Mouse (Mus musculus) CD8-positive naive resting alpha-beta T cell, adult 2 months (primary cell): Measurements from ENCODE around the gene Gls.
A peak's percentile ranks its signal among the peaks of the same experiment; 100 is the strongest.

ENCODE experiments used
- DNase-seq, 2 experiments: peaks; one replicate each; pipeline ENCODE4 v3.0.0; 2022; ENCODE audit warnings: low read depth in 2 of 2, low spot score in 2 of 2

Gene Gls

DNA sequence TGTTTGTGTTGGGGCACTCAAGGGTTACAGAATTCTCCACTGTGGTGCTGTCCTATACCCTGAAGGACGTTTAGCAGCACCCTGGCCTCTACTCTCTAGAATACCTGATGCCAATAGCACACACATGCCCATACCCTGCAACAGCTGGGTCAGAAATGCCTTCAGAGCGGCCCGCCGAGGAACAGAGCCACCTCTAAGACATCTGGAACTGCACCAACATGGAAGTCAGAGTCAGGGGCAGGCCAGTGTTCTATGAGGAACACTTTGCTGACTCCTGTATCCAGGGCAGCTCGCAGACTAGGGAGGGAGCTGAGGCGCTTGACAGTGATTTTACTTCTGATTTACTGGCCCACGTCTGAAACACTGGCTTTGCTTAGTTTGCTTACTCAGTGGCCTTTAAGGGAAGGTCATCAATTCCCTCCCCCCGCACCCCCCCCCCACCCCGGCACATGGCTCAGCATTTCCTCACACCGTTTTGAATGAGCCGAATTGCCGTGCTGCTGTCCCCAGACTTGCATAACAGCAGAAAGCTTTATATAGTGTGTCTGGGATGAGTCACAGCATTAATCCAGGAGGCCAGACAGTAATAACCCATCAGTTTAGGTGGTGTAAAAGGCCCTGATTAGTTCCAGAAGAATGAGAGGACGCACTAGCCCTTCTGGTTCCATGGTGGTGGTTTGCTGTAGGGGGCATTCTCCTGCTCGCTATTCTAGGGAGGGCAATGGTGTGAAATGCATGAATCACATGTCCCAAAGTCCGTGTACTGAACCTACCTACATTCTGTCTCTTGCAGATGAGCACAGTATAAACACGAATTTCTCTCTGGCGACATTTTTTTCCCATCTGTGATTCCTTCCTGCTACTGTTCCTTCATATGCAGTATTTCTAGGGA lies 74.3 kb downstream of the Gls start:
- DNase-seq, result no peak

DNA sequence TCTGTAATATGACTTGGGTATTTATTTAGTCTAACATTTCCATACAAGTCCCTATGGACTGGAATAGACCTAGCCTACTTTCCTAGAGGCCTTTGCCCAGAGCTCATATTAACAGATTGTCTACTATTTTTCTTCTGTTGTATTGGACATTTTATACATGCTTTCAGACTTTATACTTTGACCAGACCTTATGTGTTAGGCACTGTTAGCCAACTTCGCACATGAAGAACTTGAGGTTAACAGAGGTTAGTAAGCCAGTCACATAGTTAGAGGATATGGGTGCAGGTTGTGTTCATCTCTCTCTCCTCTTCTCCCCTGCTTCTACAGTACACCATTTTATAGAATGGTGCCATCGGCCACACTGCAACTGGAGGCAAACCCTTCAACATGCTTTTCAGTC lies 75.0 kb downstream of the Gls start:
- DNase-seq, result no peak

DNA sequence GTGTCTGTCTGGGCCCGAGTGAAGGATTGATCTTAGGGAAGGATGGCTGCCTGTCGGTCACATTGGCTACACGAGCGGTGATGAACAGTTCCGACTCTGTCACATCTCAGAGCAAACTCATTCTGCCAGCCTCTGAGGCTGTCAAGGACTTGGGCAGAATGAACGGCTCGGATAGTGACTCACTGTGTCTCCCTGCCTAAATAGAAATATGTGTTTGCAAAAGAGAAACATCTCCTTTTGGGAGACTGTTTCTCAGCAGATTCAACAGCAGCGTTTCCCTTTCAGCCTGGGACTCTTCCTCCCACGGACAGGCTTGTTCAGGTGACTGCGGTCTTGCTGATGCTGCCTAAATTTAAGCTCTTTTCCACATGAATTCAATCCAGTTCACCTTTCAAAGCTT lies 76.7 kb downstream of the Gls start:
- no peak for DNase-seq

DNA sequence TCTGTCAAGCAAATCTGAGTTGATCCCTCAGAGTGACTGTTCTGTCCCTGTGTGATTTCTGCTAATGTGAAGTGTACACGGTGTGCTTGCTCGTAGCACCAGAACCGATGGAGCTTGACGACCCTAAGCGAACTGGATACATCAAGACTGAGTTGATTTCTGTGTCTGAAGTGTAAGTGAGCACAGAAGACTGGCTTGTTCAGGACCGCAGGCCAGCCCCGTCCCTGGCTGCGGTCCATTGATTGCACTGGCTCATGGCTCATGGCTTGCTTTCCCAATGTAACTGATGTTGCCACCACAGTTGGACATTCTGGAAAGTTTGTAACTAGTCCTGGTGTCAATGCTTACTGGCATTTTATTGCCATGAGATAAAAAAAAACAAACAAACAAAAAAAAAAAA lies 78.1 kb downstream of the Gls start:
- DNase-seq, result no peak

DNA sequence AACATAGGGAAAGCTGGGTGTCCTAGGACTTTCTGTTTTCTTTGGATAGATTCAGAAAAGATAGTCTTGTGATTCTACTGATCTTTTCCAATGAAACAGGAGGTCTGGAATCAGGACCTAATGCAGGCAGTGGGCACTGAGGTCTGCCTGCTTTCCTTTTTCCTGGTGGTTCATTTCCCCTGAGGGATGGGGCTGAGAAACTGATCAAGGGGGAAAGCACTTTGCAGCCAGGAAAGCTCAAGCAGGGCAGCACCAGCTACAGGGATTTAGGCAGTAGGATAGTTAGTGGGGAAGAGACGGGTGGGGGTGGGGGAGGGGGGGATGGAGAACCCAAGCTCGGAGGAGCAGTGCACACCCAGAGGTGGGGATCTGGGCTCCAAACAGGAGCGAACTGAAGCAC lies 80.1 kb downstream of the Gls start:
- DNase-seq, result no peak

DNA sequence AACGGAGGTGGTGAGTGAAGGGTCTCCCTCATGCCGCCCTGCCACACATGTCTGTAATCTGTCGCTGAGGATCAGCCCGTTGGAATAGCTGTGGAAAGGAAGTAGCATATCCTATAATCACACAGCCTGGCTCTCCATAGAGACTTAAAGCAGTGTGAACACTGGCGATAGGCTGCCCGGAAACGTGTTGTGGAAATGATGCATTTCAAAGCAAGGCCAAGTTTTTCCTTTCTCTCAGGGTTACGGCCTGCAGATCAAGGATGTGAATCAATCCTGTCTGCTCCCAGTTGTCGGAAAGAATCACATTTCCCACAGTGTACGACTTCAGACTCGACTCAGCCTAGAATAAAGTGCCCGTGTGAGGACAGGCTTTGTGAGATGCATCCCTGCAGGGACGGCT lies 80.7 kb downstream of the Gls start:
- DNase-seq, result no peak

DNA sequence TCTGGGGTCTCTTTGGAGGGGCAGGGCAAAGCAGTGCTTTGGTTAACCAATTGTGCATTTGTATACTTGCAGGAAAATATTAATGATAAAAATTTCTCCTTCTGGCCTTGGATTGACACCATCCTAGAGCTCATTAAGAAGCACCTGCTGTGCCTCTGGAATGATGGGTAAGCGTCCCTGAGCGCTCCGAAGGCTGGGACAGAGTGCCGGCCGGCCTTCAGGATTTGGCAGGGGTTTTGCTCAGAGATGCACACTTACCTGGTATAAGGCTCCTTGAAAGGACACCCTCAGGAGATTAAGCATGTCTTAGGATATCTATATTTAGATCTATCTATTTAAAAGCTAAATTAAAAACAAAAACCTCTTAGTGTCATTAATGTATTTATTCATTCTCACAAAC lies 81.9 kb downstream of the Gls start:
- DNase-seq, result no peak

DNA sequence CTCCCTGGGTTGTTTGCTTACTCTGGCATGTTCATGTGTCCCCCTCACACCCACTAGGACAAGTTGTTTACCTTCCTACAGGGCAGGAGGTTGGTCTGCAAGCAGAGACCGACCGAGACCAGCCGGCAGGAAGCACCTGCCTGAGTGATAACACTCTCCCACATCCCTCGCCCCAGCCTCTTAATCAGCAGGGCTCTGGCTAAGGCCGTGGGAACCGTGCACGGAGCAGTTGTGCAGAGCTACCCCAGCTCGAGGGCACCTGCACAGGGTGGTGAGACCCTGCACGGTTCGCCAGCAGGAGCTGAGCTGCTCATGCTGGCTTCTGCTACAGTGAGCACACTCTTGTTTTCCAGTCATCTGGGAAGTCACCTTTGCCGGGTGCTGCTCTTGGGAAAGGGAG lies 82.4 kb downstream of the Gls start:
- DNase-seq, result no peak

DNA sequence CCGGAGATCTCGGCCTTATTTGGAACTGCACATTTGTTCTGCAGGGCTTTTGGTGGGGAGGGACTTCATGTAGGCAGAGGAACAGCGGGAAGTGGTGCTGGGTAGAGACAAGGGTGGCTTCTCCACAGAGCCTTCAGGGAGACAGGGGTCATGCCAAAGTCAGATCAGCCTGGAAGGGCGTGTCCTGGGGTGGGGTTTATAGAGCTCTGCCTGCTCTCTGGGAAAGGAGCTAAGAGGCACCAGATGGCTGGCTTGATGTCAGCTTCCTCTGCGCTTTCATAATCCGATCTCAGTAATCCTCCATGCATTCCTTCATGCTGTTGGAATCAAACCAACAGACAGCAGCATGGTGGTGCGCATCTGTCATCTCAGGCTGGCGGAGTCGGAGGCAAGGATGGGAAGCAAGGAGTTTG lies 83.1 kb downstream of the Gls start:
- peak in 1 of 2 experiments; percentile 7 for DNase-seq

DNA sequence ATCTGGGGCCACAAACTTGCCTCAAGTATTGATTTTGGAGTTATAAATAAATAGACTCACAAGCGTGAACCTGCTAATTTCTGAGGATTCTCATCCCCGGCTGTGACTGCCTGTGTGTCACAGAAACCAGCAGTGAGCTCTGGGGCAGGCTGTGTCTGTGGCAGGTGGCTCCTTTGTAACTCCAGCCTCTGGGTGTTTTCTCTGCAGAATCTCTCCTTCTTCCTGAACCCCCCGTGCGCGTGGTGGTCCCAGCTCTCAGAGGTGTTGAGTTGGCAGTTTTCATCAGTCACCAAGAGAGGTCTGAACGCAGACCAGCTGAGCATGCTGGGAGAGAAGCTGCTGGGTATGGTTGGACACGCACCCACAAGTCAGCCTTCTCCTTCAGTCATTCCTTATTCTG lies 84.3 kb downstream of the Gls start:
- DNase-seq, result no peak

DNA sequence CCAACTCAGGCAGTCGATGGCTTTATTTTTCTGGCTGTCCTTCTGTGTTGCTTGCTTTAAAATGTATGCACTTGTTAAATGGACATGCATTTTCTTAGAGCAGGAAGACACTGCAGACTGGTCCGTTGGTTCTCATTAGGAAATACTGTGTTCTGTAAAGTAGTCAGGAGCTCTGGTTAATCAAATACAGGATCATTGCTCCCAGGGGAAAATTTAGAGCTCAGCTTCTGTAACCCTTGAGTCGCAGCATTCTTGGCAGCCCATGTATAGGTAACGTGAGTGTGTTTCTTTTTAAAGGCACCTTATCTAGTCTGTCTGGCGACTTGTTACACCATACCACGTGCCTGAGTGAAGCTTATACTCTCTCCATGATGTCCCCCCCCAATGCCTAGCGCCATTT lies 84.9 kb downstream of the Gls start:
- DNase-seq, result no peak

DNA sequence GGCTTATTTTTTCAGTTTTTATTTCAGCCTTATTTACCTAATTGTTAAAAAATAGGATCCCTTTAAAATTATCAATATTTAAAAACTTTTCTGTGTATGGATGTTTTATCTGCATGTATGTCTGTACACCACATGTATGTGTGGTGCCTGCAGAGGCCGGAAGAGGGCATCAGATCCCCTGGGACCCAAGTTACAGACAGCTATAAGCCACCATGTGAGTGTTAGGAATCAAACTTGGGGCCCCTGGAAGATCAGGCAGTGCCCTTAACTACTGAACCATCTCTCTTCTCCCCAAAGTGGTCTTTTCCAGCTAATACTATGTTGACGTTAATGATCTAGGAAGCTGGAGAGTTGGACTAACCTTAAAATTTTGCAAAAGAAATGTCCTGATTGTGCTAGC lies 85.6 kb downstream of the Gls start:
- DNase-seq, result no peak

DNA sequence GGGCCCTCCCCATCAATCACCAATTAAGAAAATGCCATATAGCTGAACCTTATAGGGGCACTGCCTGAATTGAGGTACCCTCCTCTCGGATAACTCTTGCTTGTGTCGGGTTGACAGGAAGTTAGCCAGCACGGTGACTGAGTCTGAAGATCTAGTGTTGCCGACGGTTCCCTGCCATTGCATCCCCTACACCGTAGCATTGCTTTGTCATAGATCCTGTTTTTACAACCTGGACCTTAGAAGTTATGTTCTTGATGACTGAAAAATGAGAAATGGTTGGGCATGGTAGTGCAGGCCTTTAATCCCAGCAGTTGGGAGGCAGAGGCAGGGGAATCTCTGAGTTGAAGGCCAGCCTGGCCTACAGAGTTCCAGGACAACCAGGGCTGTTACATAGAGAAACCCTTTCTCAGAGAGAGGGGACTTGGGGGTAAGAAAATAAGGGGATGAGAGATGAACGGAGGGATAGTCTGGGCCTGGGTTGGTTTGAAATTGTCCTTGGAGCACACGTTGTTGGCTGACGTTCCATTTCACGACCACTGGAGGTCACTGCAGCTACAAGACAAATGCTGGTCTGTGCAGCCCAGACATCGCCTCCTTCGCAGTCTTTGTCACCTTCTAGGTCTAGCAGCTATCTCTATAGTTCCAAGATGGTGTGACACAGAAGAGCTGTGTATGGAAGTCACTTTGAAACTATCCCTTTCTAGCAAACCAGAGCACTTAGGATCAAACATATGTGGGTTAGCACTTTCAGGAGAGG lies 86.6 kb downstream of the Gls start:
- peak in 1 of 2 experiments; percentile 38 for DNase-seq

DNA sequence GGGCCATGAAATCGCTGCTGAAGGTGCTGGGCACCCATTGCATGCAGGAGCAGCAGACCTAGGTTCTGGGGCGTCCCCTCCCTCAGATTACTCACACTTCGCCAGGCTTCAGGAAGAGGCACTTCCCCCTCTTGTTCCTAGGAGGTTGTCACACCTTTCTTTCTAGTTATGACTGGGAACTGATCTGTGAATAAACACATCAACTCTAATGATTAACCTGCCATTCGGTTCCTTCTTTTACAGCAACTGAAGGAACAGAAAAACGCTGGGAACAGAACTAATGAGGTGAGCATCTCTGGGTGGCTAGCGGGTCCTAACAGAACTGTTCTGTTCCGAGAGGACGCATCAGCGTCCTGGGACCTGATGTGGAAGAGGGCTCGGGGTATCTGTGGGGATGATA lies 88.1 kb downstream of the Gls start:
- DNase-seq, result no peak

DNA sequence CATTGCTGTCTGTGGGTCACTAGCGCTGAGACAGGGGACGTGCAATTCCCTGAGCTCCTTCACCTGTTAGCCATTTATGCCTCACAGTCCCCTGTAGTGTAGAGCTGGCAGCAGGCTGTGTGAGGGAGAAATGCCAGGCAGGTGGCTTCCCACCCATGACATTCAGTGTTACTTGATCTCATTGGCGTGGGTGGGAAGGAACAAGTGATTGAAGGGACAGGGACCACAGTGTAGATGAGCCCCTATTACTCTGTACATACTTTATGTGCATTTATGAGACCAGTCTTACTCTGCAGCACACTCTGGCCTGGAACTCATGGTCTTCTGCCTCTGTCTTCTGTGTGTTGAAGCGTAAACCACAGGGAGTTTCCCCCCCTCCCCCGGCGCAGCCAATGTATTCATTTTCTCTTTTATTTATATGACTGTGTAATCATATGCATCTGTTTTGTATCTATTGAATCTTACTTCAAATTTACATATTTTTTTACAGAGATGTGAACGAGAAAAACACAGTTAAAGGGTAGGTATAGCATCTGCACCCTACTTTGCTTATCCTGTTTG lies 89.4 kb downstream of the Gls start:
- no peak for DNase-seq

DNA sequence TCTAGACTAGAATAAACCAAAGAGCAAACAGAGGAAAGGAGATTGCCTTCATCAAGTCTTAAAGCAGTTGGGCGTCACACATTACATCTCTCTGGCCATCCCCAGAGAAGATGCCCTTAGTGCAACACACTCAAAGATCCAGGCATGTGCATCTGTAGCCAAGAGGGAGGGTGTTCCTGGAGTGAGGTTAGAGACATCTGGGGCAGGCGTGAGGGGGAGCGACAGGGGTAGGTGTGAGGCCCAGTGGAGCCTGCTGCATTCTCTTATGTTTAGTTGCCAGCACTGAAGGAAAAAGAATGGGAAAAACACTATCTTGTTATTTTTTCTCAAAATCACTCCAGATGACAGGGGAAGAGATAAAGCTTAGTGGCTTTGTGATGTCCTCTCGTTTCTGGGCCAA lies 89.8 kb downstream of the Gls start:
- no peak for DNase-seq

DNA sequence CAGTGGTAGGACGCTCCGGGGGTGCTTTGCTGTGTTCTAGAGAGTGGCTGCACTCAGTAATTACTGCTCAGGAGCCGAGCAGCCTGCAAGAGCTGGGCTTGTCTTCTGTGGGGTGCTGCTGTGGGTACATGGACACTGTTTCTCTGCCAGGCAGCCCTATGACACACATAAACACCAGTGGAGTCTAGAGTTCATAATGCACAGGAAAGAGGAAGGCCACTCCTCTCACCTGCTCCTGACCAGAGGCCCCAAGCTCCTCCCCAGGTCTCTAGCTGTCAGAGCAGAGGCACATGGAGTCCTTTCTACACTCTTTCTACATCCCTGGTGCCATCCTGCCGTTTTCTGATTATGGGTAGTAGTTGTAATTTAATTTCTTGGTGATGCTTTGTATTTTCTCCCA lies 90.9 kb downstream of the Gls start:
- no peak for DNase-seq

DNA sequence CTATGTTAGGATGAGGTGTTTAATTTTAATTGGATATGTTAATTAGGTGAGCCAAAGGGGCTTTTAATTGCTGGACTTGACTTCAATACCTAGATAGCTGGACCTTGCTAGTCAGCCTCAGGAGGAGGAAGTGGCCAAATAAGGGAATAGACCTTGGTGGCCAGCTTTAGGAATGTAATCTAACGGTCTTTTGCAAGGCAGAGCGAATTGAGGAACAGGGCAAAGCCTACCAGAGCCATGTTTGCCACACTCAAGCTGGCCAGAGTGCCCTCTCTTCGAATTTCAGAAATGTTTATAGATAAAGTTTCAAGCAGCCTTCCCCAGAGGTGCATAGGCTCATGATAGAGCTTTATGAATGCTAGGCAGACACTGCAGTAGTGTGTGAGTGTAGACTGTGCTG lies 91.5 kb downstream of the Gls start:
- DNase-seq, result no peak

DNA sequence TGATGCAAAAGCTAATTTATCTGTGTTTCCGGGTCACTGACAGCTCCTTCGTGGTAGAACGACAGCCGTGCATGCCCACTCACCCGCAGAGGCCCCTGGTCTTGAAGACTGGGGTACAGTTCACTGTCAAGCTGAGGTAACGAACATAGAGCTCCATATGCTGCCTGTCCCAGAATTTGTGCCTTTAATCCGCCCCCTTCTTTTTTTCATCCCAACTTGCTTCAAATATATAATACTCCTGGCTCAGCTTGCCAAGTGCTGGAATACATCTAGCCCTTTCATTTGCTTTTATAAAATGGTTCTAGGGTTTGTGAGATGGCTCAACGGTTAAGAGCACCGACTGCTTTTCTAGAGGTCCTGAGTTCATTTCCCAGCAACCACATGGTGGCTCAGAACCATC lies 92.5 kb downstream of the Gls start:
- no peak for DNase-seq

DNA sequence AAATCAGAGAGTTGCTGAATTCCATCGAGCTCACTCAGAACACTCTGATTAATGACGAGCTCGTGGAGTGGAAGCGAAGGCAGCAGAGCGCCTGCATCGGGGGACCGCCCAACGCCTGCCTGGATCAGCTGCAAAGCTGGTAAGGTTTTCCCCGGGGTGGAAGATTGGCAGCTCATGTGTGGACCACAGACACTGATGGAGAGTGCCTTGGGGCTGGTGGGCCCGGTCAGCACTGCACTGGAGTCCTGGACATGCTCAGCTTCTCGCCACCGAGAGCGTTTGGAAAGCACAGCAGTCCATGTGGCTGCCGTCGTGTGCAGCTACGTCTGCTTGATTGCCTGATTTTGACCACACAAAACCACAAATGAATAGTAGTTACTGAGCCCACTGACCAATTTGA lies 95.7 kb downstream of the Gls start:
- DNase-seq, result no peak

DNA sequence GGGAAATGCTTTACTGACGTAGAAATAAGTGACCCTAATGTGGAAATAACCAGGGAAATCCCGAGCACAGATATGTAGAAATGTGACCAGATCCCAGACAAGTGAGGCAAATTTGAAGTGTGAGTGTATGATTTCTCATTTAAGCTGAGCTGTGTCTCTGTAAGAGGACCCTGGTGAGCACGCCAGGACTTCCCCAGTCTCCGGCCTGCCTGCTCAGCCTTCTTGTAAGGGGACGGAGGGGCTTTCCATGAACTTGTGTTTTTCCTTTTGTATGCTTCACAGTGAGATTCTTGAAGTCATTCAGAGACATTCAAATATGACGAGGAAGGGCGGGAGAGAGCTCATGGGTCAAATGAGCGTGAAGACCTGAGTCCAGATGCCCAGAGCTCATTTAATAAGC lies 99.8 kb downstream of the Gls start:
- no peak for DNase-seq

DNA sequence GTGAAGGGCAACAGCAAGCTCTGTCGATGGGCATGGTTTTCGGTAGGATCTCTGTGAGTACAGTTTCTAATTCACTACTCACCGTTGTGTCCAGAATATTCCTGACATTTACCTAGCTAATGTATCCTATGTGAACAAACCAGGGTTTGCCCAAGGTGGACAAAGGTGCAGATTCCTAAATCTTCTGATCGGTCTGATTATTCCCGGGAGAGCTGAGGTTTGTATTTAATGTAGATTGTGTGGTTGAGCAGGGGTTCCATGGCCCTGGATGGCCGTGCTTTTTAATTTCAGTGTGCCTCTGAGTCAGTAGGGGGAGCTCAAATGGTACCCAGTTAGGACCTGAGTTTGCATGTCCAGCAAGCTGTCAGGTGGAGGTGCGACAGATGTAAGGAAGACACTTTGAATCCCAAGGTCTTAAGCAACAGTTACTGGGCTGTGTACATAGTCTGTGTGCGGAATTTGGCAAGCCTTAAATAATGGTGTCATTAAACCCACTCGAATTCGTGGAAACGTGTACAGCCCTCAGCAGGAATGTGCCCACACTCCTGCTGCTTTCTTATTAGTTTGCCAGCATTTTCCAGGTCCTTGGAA lies 101.2 kb downstream of the Gls start:
- DNase-seq, result no peak
